Mouse (Mus musculus): ENCODE data around the gene Vmn1r178. TPM values are rescaled to one million over a fixed set of nuclear protein-coding genes. Genes with fewer than 3 reads are reported as not detected.
"Not testable (repeated sequence)": the region's sequence is repeated elsewhere in the genome, so short reads cannot be mapped to it uniquely, and the experiment has no call there.

Vmn1r178 gene
- polyA plus RNA-seq (2016; fragmentation: Nextera tagmentation; extraction: Ambion mirVana), result not detected in 2 replicates

- Histone ChIP-seq H3K4me1 (no peaks in the 10 kb centered on the region), H3K4me3 (no peak within 1 kb of the TSS), H3K9me3 (peaks cover 51% of the 10 kb centered on the region), H3K27me3 (replicated peaks; ENCODE audit: low read depth, poor library complexity, severe bottlenecking) (no peaks in the 10 kb centered on the region), H3K36me3 (replicated peaks) (no peaks in the 10 kb centered on the region), H3K27ac (replicated peaks) (no peak within 1 kb of the TSS)
- no peak for DNase-seq (ENCODE audit: low spot score)
- 91% methylated on average over 1 of the region's 1 CpGs for WGBS
Observed at GRCm38 (mm10) chr7:23891709-23892108, at the start of gene Vmn1r178. Vmn1r178 (plus strand) TSS chr7:23892009.

DNA sequence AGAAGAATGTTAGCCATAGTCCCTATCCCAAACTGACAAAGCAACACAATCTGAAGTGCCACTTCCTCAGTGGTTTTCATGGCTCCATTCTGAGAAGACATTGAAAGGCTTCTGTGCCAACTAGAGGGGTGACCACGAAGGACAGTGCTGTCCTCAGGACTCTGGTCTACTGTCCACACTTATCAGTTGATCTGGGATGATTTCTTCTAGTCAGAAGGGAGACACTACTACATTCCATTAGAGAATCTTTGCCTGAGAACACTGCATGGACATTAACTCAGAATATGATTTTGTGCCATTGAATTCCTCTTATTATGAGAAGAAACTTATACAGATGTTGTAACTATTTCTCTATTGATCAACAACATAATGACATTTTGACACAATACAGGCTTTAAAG, 25.5 kb upstream of the Vmn1r178 start, which contains the start of gene Vmn1r177:
Vmn1r177 (minus strand) TSS at position 101 of the 400 bp plus-strand sequence.
- not testable (repeated sequence) for H3K4me3 ChIP-seq; DNase-seq (ENCODE audit: low spot score); H3K4me1 ChIP-seq; H3K36me3 ChIP-seq (replicated peaks); H3K27ac ChIP-seq (replicated peaks); H3K27me3 ChIP-seq (replicated peaks; ENCODE audit: low read depth, poor library complexity, severe bottlenecking)
- WGBS, result 37% methylated on average over 1 of the region's 1 CpGs
- peaks cover 18% of the 10 kb centered on the region for H3K9me3 ChIP-seq

DNA sequence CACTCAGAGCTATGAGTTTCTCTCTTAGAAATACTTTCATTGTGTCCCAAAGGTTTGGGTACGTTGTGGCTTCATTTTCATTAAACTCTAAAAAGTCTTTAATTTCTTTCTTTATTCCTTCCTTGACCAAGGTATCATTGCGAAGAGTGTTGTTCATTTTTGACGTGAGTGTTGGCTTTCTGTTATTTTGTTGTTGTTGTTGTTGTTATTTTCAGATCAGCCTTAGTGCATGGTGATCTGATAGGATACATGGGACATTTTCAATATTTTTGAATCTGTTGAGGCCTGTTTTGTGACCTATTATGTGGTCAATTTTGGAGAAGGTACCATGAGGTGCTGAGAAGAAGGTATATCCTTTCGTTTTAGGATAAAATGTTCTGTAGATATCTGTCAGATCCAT, 14.9 kb upstream of the Vmn1r178 start:
- WGBS, result 69% methylated on average over 4 of the region's 4 CpGs

DNA sequence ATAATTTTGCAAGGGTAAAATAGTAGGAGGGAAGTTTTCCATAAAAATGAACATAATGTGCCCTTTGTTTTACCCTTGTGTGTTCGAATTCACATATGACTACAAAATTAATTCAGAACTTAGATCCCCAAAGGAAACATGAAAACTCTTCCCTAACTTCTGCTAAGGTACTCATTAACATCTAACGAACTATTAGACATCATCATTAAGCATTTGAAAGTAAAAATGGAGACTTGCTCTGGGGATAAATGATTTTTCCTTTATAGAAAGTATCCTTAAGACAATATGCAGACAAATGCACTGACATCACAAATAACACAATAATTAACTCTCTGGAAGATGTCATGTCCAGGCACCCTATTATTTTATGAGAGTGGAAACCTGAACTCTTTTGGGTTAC, 34.9 kb downstream of the Vmn1r178 start, which contains the start of gene Vmn1r179:
Vmn1r179 (plus strand) TSS at position 301 of the 400 bp plus-strand sequence.
- H3K9me3 ChIP-seq, result peaks cover 34% of the 10 kb centered on the region; the same call in 1 of the 2 replicates
- H3K4me3 ChIP-seq, result no peak within 1 kb of the TSS
- no peaks in the 10 kb centered on the region for H3K36me3 ChIP-seq (replicated peaks)
- H3K27ac ChIP-seq (replicated peaks), result no peak within 1 kb of the TSS
- H3K27me3 ChIP-seq (replicated peaks; ENCODE audit: low read depth, poor library complexity, severe bottlenecking), result no peaks in the 10 kb centered on the region
- no peaks in the 10 kb centered on the region for H3K4me1 ChIP-seq
- no peak for DNase-seq (ENCODE audit: low spot score)
- WGBS, result 56% methylated on average over 2 of the region's 2 CpGs

More for the DNA sequence above, 14.9 kb upstream of the Vmn1r178 start:
- not testable (repeated sequence) for DNase-seq (ENCODE audit: low spot score); H3K4me3 ChIP-seq; H3K4me1 ChIP-seq; H3K27me3 ChIP-seq (replicated peaks; ENCODE audit: low read depth, poor library complexity, severe bottlenecking); H3K36me3 ChIP-seq (replicated peaks); H3K27ac ChIP-seq (replicated peaks)
- H3K9me3 ChIP-seq, result peaks cover 14% of the 10 kb centered on the region

Other genes starting within 250 kb of the Vmn1r178 start
- not detected in 2 replicates for gene Vmn1r172, start 233.7 kb upstream of the Vmn1r178 start, polyA plus RNA-seq (2016; fragmentation: Nextera tagmentation; extraction: Ambion mirVana)
- gene Vmn1r173, start 191.3 kb upstream of the Vmn1r178 start, polyA plus RNA-seq (2016; fragmentation: Nextera tagmentation; extraction: Ambion mirVana), result not detected in 2 replicates
- gene Vmn1r174, start 139.7 kb upstream of the Vmn1r178 start, polyA plus RNA-seq (2016; fragmentation: Nextera tagmentation; extraction: Ambion mirVana), result not detected in 2 replicates
- gene Vmn1r175, start 81.4 kb upstream of the Vmn1r178 start, polyA plus RNA-seq (2016; fragmentation: Nextera tagmentation; extraction: Ambion mirVana), result not detected in 2 replicates
- not detected in 2 replicates for gene Vmn1r176, start 54.6 kb upstream of the Vmn1r178 start, polyA plus RNA-seq (2016; fragmentation: Nextera tagmentation; extraction: Ambion mirVana)
- gene Vmn1r177, start 25.6 kb upstream of the Vmn1r178 start, polyA plus RNA-seq (2016; fragmentation: Nextera tagmentation; extraction: Ambion mirVana), result not detected in 2 replicates
- gene Vmn1r179, start 35.0 kb downstream of the Vmn1r178 start, polyA plus RNA-seq (2016; fragmentation: Nextera tagmentation; extraction: Ambion mirVana), result not detected in 2 replicates
- gene Vmn1r180, start 58.6 kb downstream of the Vmn1r178 start, polyA plus RNA-seq (2016; fragmentation: Nextera tagmentation; extraction: Ambion mirVana), result not detected in 2 replicates
- gene Vmn1r181, start 82.6 kb downstream of the Vmn1r178 start, polyA plus RNA-seq (2016; fragmentation: Nextera tagmentation; extraction: Ambion mirVana), result not detected in 2 replicates
- gene V1rd19, start 109.7 kb downstream of the Vmn1r178 start, polyA plus RNA-seq (2016; fragmentation: Nextera tagmentation; extraction: Ambion mirVana), result not detected in 2 replicates
- gene Vmn1r183, start 161.2 kb downstream of the Vmn1r178 start, polyA plus RNA-seq (2016; fragmentation: Nextera tagmentation; extraction: Ambion mirVana), result not detected in 2 replicates
- gene Zfp180, start 189.9 kb downstream of the Vmn1r178 start, polyA plus RNA-seq (2016; fragmentation: Nextera tagmentation; extraction: Ambion mirVana), result 28.9 and 30.0 TPM in 2 replicates
- gene Zfp112, start 220.3 kb downstream of the Vmn1r178 start, polyA plus RNA-seq (2016; fragmentation: Nextera tagmentation; extraction: Ambion mirVana), result 3.2 and 4.7 TPM in 2 replicates
- 15.3 and 15.7 TPM in 2 replicates for gene Zfp235, start 242.2 kb downstream of the Vmn1r178 start, polyA plus RNA-seq (2016; fragmentation: Nextera tagmentation; extraction: Ambion mirVana)